Mouse (Mus musculus): Measurements from ENCODE around the gene Tacr2. TPM values are rescaled to one million over a fixed set of nuclear protein-coding genes. Genes with fewer than 3 reads are reported as not detected.

Tacr2 gene
- polyA plus RNA-seq, 1 experiment from 2014 or later = not detected

- H3K4me2 ChIP-seq (ENCODE audit: low read depth, low read length) = no peak overlapping the region
- H3K36me3 ChIP-seq (replicated peaks; ENCODE audit: control insufficient read depth, insufficient read depth, low read depth, low read length) = no peaks in the 10 kb centered on the region
- no peak overlapping the region for H3K27ac ChIP-seq (replicated peaks; ENCODE audit: low read depth, low read length)
- H3K9me3 ChIP-seq (replicated peaks; ENCODE audit: control insufficient read depth, low read length) = no peaks in the 10 kb centered on the region
- ATAC-seq (replicated peaks; ENCODE audit: insufficient number of reproducible peaks, low FRiP score, low TSS enrichment, low read depth) = no peak
- H3K4me3 ChIP-seq (ENCODE audit: low read depth, low read length) = no peak overlapping the region
- H3K27me3 ChIP-seq (ENCODE audit: control insufficient read depth, insufficient read depth, low read length) = no peaks in the 10 kb centered on the region
- H3K4me1 ChIP-seq (ENCODE audit: control insufficient read depth, insufficient read depth, low read length) = no peaks in the 10 kb centered on the region
- WGBS = 71% methylated on average over 10 of the region's 10 CpGs
- DNase-seq (ENCODE audit: low spot score) = no peak
- no peak overlapping the region for H3K9ac ChIP-seq (replicated peaks; ENCODE audit: low read length)
Measured at GRCm38 (mm10) chr10:62310259-62311039, 58.2 kb downstream of the Tacr2 start.

DNA sequence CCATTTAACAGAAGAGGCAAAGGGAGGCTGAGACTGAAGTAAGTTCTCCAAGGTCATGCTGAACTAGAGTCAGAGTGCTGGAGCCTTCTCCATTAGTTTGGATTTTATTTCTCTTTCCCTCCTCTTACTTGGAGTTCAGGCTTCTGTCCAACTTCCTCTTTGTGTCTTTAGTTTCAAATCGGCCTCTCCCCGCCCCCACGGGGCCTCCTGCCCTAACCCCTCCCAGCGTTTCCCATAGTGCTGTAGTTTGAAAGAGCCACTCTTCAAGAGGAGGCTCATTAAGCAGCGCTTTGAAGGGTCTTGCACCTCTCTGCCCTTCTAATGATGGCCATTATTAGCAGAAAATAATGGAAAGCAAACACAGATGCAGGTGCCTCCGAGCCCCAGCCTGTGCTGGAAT is 59.2 kb downstream of the Tacr2 start:
- Histone ChIP-seq H3K9ac (replicated peaks; ENCODE audit: low read length) (no peak overlapping the region), H3K4me3 (ENCODE audit: low read depth, low read length) (no peak overlapping the region), H3K4me1 (ENCODE audit: control insufficient read depth, insufficient read depth, low read length) (no peaks in the 10 kb centered on the region), H3K36me3 (replicated peaks; ENCODE audit: control insufficient read depth, insufficient read depth, low read depth, low read length) (no peaks in the 10 kb centered on the region), H3K9me3 (replicated peaks; ENCODE audit: control insufficient read depth, low read length) (no peaks in the 10 kb centered on the region), H3K4me2 (ENCODE audit: low read depth, low read length) (no peak overlapping the region), H3K27me3 (ENCODE audit: control insufficient read depth, insufficient read depth, low read length) (no peaks in the 10 kb centered on the region), H3K27ac (replicated peaks; ENCODE audit: low read depth, low read length) (no peak overlapping the region)
- DNase-seq (ENCODE audit: low spot score) (peak; percentile 20), ATAC-seq (replicated peaks; ENCODE audit: insufficient number of reproducible peaks, low FRiP score, low TSS enrichment, low read depth) (no peak)
- 47% methylated on average over 6 of the region's 6 CpGs for WGBS

- no peaks in the 10 kb centered on the region for H3K9me3 ChIP-seq (replicated peaks; ENCODE audit: control insufficient read depth, low read length)
- H3K36me3 ChIP-seq (replicated peaks; ENCODE audit: control insufficient read depth, insufficient read depth, low read depth, low read length) = no peaks in the 10 kb centered on the region
- no peak overlapping the region for H3K9ac ChIP-seq (replicated peaks; ENCODE audit: low read length)
- ATAC-seq (replicated peaks; ENCODE audit: insufficient number of reproducible peaks, low FRiP score, low TSS enrichment, low read depth) = no peak
- no peak overlapping the region for H3K4me2 ChIP-seq (ENCODE audit: low read depth, low read length)
- no peaks in the 10 kb centered on the region for H3K27me3 ChIP-seq (ENCODE audit: control insufficient read depth, insufficient read depth, low read length)
- no peak overlapping the region for H3K27ac ChIP-seq (replicated peaks; ENCODE audit: low read depth, low read length)
- DNase-seq (ENCODE audit: low spot score) = no peak
- WGBS = 77% methylated on average over 10 of the region's 10 CpGs
- H3K4me1 ChIP-seq (ENCODE audit: control insufficient read depth, insufficient read depth, low read length) = no peaks in the 10 kb centered on the region
- H3K4me3 ChIP-seq (ENCODE audit: low read depth, low read length) = no peak overlapping the region
Measured at GRCm38 (mm10) chr10:62313140-62313539, 60.9 kb downstream of the Tacr2 start.

GRCm38 (mm10) chr10:62313885-62314424 is 61.7 kb downstream of the Tacr2 start:
- no peak for DNase-seq (ENCODE audit: low spot score)
- no peak overlapping the region for H3K27ac ChIP-seq (replicated peaks; ENCODE audit: low read depth, low read length)
- 56% methylated on average over 15 of the region's 15 CpGs for WGBS
- H3K9ac ChIP-seq (replicated peaks; ENCODE audit: low read length) = peak overlapping the region; percentile 22; the same call in 1 of the 2 replicates
- H3K36me3 ChIP-seq (replicated peaks; ENCODE audit: control insufficient read depth, insufficient read depth, low read depth, low read length) = no peaks in the 10 kb centered on the region
- H3K27me3 ChIP-seq (ENCODE audit: control insufficient read depth, insufficient read depth, low read length) = no peaks in the 10 kb centered on the region
- no peak for ATAC-seq (replicated peaks; ENCODE audit: insufficient number of reproducible peaks, low FRiP score, low TSS enrichment, low read depth)
- no peaks in the 10 kb centered on the region for H3K9me3 ChIP-seq (replicated peaks; ENCODE audit: control insufficient read depth, low read length)
- H3K4me1 ChIP-seq (ENCODE audit: control insufficient read depth, insufficient read depth, low read length) = no peaks in the 10 kb centered on the region
- no peak overlapping the region for H3K4me2 ChIP-seq (ENCODE audit: low read depth, low read length)
- H3K4me3 ChIP-seq (ENCODE audit: low read depth, low read length) = no peak overlapping the region

Other genes with a start within 250 kb of the Tacr2 start
- gene Neurog3, start 119.3 kb upstream of the Tacr2 start, polyA plus RNA-seq (2014; fragmentation: Nextera tagmentation; extraction: Ambion mirVana) = 0.89 and 1.2 TPM in 2 replicates
- 6.3 and 6.7 TPM in 2 replicates for gene Fam241b, start 108.5 kb upstream of the Tacr2 start, polyA plus RNA-seq (2014; fragmentation: Nextera tagmentation; extraction: Ambion mirVana)
- gene Tspan15, start 21.2 kb upstream of the Tacr2 start, polyA plus RNA-seq (2014; fragmentation: Nextera tagmentation; extraction: Ambion mirVana) = 12.2 and 13.3 TPM in 2 replicates
- gene Hk1, start 127.5 kb downstream of the Tacr2 start, polyA plus RNA-seq (2014; fragmentation: Nextera tagmentation; extraction: Ambion mirVana) = 19.9 and 21.6 TPM in 2 replicates
- 0.11 and 0.41 TPM in 2 replicates for gene Hkdc1, start 170.1 kb downstream of the Tacr2 start, polyA plus RNA-seq (2014; fragmentation: Nextera tagmentation; extraction: Ambion mirVana)
- gene 4930507D05Rik, start 197.1 kb downstream of the Tacr2 start, polyA plus RNA-seq (2014; fragmentation: Nextera tagmentation; extraction: Ambion mirVana) = 0.89 and 1.2 TPM in 2 replicates
- gene Supv3l1, start 197.3 kb downstream of the Tacr2 start, polyA plus RNA-seq (2014; fragmentation: Nextera tagmentation; extraction: Ambion mirVana) = 30.3 and 31.2 TPM in 2 replicates
- 95.0 and 101 TPM in 2 replicates for gene Vps26a, start 234.4 kb downstream of the Tacr2 start, polyA plus RNA-seq (2014; fragmentation: Nextera tagmentation; extraction: Ambion mirVana)

Measured in embryonic facial prominence, embryonic 11.5 days (tissue).